Mouse (Mus musculus) embryonic facial prominence, embryonic 13.5 days (tissue): ENCODE results near the gene Gfer. TPM values are rescaled to one million over a fixed set of nuclear protein-coding genes. Genes with fewer than 3 reads are reported as not detected.
"Not testable (repeated sequence)": the region's sequence is repeated elsewhere in the genome, so short reads cannot be mapped to it uniquely, and the experiment has no call there.

Experiments used
- ATAC-seq: fragments of 200-750 bp; cut with Nextera tagmentation; 2 replicates; pipeline ENCODE4 v1.8.0; 2017; ENCODE audit warnings: low read depth; ENCODE audit not compliant: insufficient number of reproducible peaks, insufficient read depth, low FRiP score, low TSS enrichment
- H3K27ac ChIP-seq: fragments of 300-500 bp; sonication (generic); 2 replicates; pipeline ENCODE4 v1.5.1; 2015; ENCODE audit warnings: moderate library complexity, mild to moderate bottlenecking, inconsistent platforms
- H3K27me3 ChIP-seq: fragments of 300-500 bp; sonication (generic); 2 replicates; pipeline ENCODE4 v1.6.1; 2015; ENCODE audit warnings: mild to moderate bottlenecking, inconsistent platforms
- H3K36me3 ChIP-seq: fragments of 300-500 bp; sonication (generic); 2 replicates; pipeline ENCODE4 v1.6.1; 2015; ENCODE audit warnings: mild to moderate bottlenecking, inconsistent platforms
- H3K4me1 ChIP-seq: fragments of 300-500 bp; sonication (generic); 2 replicates; pipeline ENCODE4 v1.6.1; 2015; ENCODE audit warnings: inconsistent platforms
- H3K4me2 ChIP-seq: fragments of 300-500 bp; sonication (generic); 2 replicates; pipeline ENCODE4 v1.6.1; 2015; ENCODE audit warnings: moderate library complexity, mild to moderate bottlenecking, inconsistent platforms
- H3K4me3 ChIP-seq: fragments of 300-500 bp; sonication (generic); 2 replicates; pipeline ENCODE4 v1.5.1; 2015; ENCODE audit warnings: mild to moderate bottlenecking, inconsistent platforms
- H3K9ac ChIP-seq: fragments of 300-500 bp; sonication (generic); 2 replicates; pipeline ENCODE4 v1.6.1; 2015; ENCODE audit warnings: mild to moderate bottlenecking, inconsistent platforms
- H3K9me3 ChIP-seq: fragments of 300-500 bp; sonication (generic); 2 replicates; pipeline ENCODE4 v1.6.1; 2016; ENCODE audit warnings: inconsistent platforms
- WGBS: fragments of 180-500 bp; shearing (Covaris S2); methylation state at CpG from one replicate; pipeline ENCODE4 v1.1.7; 2015; ENCODE audit warnings: mixed read lengths; 5-methylcytosine and 5-hydroxymethylcytosine counted together
- polyA plus RNA-seq: library from polyadenylated mRNA; unstranded; fragments of >200 nt; fragmentation: Nextera tagmentation; extraction: Ambion mirVana; gene quantifications from 2 replicates; pipeline ENCODE4 v1.2.1, GENCODE M21; 2015

Gfer gene
- polyA plus RNA-seq, 1 experiment from 2014 or later, result 43.8 TPM

DNA sequence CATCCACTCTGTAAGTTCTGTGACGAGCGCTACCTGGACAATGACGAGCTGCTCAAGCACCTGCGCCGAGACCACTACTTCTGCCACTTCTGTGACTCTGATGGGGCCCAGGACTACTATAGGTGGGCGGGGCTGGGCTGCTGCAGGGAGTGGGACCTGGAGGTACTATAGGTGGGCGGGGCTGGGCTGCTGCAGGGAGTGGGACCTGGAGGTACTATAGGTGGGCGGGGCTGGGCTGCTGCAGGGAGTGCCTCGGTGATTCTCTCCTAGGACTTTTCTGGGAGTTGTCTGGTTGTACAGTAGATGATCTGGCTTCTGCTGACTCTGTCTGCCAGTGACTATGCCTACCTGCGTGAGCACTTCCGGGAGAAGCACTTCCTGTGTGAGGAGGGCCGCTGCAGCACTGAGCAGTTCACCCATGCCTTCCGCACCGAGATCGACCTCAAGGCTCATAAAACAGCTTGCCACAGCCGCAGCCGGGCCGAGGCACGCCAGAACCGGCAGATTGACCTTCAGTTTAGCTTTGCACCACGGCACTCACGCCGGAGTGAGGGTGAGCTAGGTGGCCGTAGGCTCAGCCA, 18.4 kb downstream of the Gfer start:
- H3K27me3 ChIP-seq, result no peaks in the 10 kb centered on the region
- no peak for ATAC-seq
- H3K27ac ChIP-seq, result no peak overlapping the region
- no peak overlapping the region for H3K4me3 ChIP-seq
- H3K4me1 ChIP-seq, result peaks cover 6% of the 10 kb centered on the region; the same call in 1 of the 2 replicates
- WGBS, result 92% methylated on average over 24 of the region's 24 CpGs
- no peak overlapping the region for H3K9ac ChIP-seq
- H3K4me2 ChIP-seq, result no peak overlapping the region
- peaks cover 64% of the 10 kb centered on the region for H3K36me3 ChIP-seq
- H3K9me3 ChIP-seq, result no peaks in the 10 kb centered on the region

DNA sequence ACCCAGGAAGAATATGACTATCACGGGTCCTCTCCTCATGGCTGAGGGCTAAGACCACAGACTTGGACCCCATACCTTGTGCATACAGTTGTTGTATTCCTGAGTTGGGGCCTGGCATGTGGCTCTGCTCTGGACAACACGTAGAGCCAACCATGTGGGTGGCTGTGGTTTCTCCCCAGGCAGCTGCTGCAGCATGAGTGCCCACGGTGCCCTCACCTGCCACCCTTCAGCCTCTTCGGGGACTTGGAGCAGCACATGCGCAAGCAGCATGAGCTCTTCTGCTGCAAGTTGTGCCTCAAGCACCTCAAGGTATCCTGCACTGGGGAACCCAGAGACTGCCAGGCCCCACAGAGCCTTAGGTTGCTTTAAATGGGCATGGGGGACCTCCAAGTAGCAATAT, 19.1 kb downstream of the Gfer start:
- H3K4me3 ChIP-seq, result no peak overlapping the region
- 95% methylated on average over 5 of the region's 5 CpGs for WGBS
- peaks cover 59% of the 10 kb centered on the region for H3K36me3 ChIP-seq
- no peak overlapping the region for H3K27ac ChIP-seq
- no peaks in the 10 kb centered on the region for H3K27me3 ChIP-seq
- no peaks in the 10 kb centered on the region for H3K9me3 ChIP-seq
- H3K4me2 ChIP-seq, result no peak overlapping the region
- no peak for ATAC-seq
- H3K9ac ChIP-seq, result no peak overlapping the region
- peaks cover 13% of the 10 kb centered on the region for H3K4me1 ChIP-seq

DNA sequence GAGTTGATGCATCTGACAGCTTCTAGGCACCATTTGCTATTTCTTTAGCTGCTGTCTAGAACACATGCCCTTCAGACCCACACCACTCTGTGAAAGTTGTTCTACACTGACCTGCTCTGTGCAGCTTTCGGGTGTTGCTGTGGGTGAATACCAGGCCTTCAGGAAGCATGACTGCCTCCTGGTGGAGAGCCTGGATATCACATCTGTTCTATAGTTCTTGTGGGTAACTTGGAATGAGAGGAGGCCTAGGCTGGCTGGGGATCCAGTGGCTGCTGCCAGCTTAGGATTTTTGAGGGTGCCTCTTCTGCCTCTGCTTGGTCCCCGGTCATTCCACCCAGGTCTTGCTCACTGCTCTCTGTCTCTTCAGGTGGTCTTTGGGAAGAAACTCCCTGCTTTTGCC, 19.8 kb downstream of the Gfer start:
- no peak for ATAC-seq
- no peak overlapping the region for H3K4me3 ChIP-seq
- peaks cover 20% of the 10 kb centered on the region for H3K4me1 ChIP-seq
- peaks cover 53% of the 10 kb centered on the region for H3K36me3 ChIP-seq
- 62% methylated on average over 2 of the region's 2 CpGs for WGBS
- H3K4me2 ChIP-seq, result no peak overlapping the region
- no peaks in the 10 kb centered on the region for H3K27me3 ChIP-seq
- peak overlapping the region; percentile 46; the same call in 1 of the 2 replicates for H3K9ac ChIP-seq
- H3K27ac ChIP-seq, result no peak overlapping the region
- H3K9me3 ChIP-seq, result no peaks in the 10 kb centered on the region

DNA sequence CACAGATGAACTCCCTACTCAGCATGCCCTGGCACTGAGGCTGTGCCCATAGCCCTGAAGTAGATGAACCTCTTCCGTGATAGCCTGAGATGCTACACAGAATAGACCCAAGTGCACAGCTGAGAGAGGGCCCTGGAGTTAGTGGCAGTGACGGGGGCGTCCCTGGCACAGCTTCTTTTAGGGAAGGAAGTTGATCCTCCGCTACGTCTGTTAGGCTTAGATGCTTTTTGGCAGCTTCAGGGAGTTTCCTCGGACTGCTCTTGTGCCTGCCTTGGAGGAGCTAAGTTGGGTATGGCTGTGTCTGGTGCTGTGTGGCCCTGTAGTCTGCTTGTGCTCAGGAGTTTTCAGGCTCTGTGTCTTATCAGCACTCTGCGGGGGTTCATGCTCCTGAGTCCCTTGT, 21.7 kb downstream of the Gfer start:
- Histone ChIP-seq H3K36me3 (peaks cover 33% of the 10 kb centered on the region), H3K4me1 (peaks cover 29% of the 10 kb centered on the region), H3K4me2 (no peak overlapping the region), H3K4me3 (no peak overlapping the region), H3K9me3 (no peaks in the 10 kb centered on the region), H3K9ac (no peak overlapping the region), H3K27ac (0 out of 2 replicates have a peak overlapping the region, but pooled peaks have one; percentile 8), H3K27me3 (no peaks in the 10 kb centered on the region)
- no peak for ATAC-seq
- WGBS, result 79% methylated on average over 7 of the region's 7 CpGs

DNA sequence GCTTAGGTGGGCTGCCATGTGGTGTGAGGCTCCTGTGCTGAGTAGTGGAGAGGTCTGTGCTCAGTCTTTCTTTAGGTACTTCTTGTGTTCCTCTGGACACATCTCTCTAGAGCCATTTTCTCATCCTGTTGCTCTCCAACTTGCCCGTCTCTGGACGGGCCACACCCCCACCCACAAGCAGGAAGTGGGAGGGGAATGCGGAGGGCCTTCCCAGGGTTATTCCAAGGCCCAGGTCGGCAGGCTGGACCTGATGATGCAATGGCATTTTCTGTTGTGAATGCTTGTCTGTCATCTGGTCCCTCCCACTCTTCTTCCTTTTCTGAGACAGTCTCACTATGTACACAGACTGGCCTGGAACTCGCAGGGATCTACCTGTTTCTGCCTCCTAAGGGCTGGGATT, 23.8 kb downstream of the Gfer start:
- ATAC-seq, result no peak
- H3K36me3 ChIP-seq, result peaks cover 12% of the 10 kb centered on the region
- H3K27ac ChIP-seq, result no peak overlapping the region
- H3K4me2 ChIP-seq, result peak overlapping the region; percentile 84
- H3K9ac ChIP-seq, result no peak overlapping the region
- WGBS, result 19% methylated on average over 5 of the region's 5 CpGs
- H3K4me3 ChIP-seq, result no peak overlapping the region
- peaks cover 34% of the 10 kb centered on the region for H3K4me1 ChIP-seq
- no peaks in the 10 kb centered on the region for H3K27me3 ChIP-seq
- H3K9me3 ChIP-seq, result no peaks in the 10 kb centered on the region

DNA sequence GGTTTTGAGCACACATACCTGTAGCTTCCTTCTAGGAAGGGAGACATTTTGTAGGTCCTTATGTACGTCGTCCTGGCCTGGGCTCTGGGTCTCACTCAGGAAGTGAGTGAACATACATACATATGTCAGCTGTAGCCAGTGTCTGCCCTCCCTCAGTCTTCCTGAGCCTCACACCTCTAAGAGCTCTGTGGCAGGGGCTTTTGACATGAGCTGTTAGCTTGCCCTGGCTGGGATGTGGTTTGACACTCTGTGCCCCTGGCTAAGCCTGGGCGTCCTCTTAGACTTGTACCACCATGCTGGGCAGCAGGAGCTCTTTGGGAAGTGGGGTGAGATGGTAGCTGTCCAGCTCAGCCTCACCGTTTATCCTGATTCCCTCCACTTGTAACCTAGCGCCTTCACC, 24.6 kb downstream of the Gfer start:
- peak overlapping the region; percentile 98 for H3K4me3 ChIP-seq
- H3K9me3 ChIP-seq, result no peaks in the 10 kb centered on the region
- no peak for ATAC-seq
- H3K9ac ChIP-seq, result peak overlapping the region; percentile 99
- H3K4me1 ChIP-seq, result peaks cover 34% of the 10 kb centered on the region
- H3K4me2 ChIP-seq, result peak overlapping the region; percentile 84
- 65% methylated on average over 5 of the region's 5 CpGs for WGBS
- peaks cover 5% of the 10 kb centered on the region; the same call in 1 of the 2 replicates for H3K36me3 ChIP-seq
- H3K27ac ChIP-seq, result no peak overlapping the region
- no peaks in the 10 kb centered on the region for H3K27me3 ChIP-seq

DNA sequence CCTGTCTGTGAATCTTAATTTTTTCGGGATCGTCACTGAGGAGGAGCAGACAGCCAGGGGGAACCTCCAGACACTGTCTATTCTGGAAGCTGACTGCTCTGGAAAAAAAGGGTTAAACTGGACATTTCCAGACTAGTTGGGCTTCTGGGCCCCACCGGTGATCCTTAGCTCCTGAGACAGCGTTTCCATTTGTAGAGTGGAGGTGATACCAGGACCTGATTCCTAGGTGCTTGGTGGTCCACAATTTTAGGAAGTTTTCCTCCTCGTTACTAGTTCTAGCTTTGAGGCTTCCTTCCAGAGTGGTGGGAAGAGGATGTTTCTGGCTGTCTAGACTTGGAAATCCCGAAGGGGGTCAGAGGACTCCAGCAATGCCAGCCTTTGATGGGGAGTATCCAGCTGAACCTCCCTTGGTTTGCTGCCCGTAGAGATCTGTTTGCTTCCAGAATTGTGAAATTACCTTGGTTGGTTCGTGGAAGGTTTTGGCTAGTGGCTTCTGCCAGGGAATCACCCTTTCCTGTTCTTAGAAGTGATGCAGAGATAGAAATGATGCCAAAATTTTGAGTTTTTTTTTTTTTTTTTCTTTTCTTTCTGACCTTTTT, 25.6 kb downstream of the Gfer start:
- Histone ChIP-seq H3K4me3 (peak overlapping the region; percentile 98), H3K9ac (peak overlapping the region; percentile 99), H3K27me3 (no peaks in the 10 kb centered on the region), H3K27ac (peak overlapping the region; percentile 81), H3K9me3 (no peaks in the 10 kb centered on the region), H3K36me3 (0 out of 2 replicates have a peak, but pooled peaks cover 5% of the 10 kb centered on the region), H3K4me1 (peaks cover 34% of the 10 kb centered on the region), H3K4me2 (peak overlapping the region; percentile 84)
- WGBS, result 10% methylated on average over 8 of the region's 8 CpGs
- no peak for ATAC-seq

DNA sequence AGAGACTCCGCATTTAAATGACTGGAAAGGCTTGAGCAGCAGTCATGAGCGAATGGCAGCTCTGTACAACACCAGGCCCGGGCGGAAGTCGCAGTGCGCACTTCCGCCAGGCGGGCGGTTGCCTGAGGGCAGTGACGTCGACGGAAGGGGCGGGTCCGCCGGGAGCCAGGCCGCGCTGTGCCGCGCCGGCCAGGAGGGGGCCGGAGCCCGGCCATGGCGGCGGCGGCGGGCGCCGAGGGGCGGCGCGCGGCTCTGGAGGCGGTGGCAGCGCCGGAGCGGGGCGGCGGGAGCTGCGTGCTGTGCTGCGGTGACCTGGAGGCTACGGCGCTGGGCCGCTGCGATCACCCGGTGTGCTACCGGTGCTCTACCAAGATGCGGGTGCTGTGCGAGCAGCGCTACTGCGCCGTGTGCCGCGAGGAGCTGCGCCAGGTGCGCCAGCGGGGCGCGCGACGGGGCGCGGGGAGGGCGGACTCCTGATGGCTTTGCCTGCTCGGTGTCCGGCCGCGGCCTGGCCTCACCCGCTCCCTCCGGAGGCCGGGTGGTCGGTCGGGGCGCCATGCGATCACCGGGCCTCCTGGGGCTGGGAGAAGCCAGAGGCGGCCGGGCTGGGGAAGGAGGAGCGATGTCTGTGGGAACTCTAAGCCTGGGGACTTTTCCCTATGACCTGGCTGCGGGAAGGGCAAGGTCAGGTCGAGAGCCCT, 26.3 kb downstream of the Gfer start, which contains the start of gene Zfp598:
TSS of gene Zfp598 (plus strand) at position 143 of the 701 bp plus-strand sequence.
- H3K4me1 ChIP-seq, result peaks cover 34% of the 10 kb centered on the region
- H3K27me3 ChIP-seq, result no peaks in the 10 kb centered on the region
- peak within 1 kb of the TSS; percentile 84 for H3K4me2 ChIP-seq
- peak; percentile 96 for ATAC-seq
- 0 out of 2 replicates have a peak, but pooled peaks cover 5% of the 10 kb centered on the region for H3K36me3 ChIP-seq
- H3K4me3 ChIP-seq, result peak within 1 kb of the TSS; percentile 98
- under 1% methylated on average over 79 of the region's 80 CpGs for WGBS
- H3K9ac ChIP-seq, result peak within 1 kb of the TSS; percentile 99
- peak within 1 kb of the TSS; percentile 81 for H3K27ac ChIP-seq
- H3K9me3 ChIP-seq, result no peaks in the 10 kb centered on the region

DNA sequence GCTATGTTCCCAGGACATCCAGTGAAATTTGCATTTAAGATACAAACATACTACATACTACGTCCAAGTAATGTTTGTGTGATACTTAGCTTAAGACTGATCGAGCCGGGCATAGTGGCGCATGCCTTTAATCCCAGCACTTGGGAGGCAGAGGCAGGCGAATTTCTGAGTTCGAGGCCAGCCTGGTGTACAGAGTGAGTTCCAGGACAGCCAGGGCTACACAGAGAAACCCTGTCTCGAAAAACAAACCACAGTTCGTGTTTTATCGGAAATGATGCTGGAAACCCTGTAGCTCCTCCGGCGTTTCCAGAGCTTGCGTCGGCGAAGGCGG, 26.8 kb downstream of the Gfer start:
- 9% methylated on average over 15 of the region's 15 CpGs for WGBS
- H3K4me2 ChIP-seq, result peak overlapping the region; percentile 84
- not testable (repeated sequence) for H3K27me3 ChIP-seq, H3K9me3 ChIP-seq, H3K36me3 ChIP-seq
- peak overlapping the region; percentile 98 for H3K4me3 ChIP-seq
- H3K27ac ChIP-seq, result peak overlapping the region; percentile 81
- ATAC-seq, result peak; percentile 1; the same call in 1 of the 2 replicates
- H3K9ac ChIP-seq, result peak overlapping the region; percentile 99
- H3K4me1 ChIP-seq, result peaks cover 30% of the 10 kb centered on the region

DNA sequence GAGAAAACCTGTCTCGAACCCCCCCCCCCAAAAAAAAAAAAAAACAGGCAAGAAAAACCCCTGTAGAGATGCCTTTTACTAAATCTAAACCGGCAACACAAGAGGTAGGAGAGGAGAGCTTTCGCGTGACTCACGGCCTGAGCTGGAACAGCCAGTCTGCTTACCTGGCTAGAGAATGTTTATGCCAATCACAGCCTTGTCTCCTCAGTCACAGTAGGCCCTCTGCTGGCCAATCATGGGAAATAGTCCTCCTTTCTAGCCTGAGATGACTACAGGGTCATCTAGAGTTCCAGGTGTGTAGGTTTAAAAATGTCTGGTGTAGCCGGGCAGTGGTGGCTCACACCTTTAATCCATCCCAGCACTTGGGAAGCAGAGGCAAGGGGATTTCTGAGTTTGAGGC, 28.5 kb downstream of the Gfer start:
- WGBS, result 26% methylated on average over 6 of the region's 6 CpGs
- Histone ChIP-seq H3K36me3 (no peaks in the 10 kb centered on the region), H3K9me3 (no peaks in the 10 kb centered on the region), H3K9ac (no peak overlapping the region), H3K27ac (no peak overlapping the region), H3K4me3 (no peak overlapping the region), H3K27me3 (no peaks in the 10 kb centered on the region), H3K4me2 (no peak overlapping the region), H3K4me1 (peaks cover 27% of the 10 kb centered on the region)
- no peak for ATAC-seq

DNA sequence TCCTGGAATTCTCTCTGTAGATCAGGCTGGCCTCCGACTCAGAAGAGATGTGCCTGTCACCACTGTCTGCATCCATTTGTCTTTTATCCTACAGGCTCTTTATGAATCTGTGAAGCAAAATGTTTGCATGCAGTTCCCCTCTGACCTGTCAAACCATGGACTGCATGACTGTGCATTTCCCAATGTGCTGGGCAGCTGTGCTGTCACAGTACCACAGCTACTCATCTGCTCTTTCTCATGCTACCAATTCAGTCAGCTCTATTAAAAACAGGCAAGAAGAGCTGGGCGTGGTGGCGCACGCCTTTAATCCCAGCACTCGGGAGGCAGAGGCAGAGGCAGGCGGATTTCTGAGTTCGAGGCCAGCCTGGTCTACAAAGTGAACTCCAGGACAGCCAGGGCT, 28.9 kb downstream of the Gfer start:
- H3K27me3 ChIP-seq, H3K36me3 ChIP-seq, H3K9ac ChIP-seq, H3K4me3 ChIP-seq, ATAC-seq, H3K4me2 ChIP-seq, H3K9me3 ChIP-seq, H3K27ac ChIP-seq: not testable (repeated sequence)
- H3K4me1 ChIP-seq, result peaks cover 23% of the 10 kb centered on the region
- 62% methylated on average over 7 of the region's 7 CpGs for WGBS
